Mouse (Mus musculus): ENCODE results near the gene Hcfc2. TPM values are rescaled to one million over a fixed set of nuclear protein-coding genes. Genes with fewer than 3 reads are reported as not detected.

The Hcfc2 gene
- polyA plus RNA-seq, 1 experiment, result 33.1 TPM

DNA sequence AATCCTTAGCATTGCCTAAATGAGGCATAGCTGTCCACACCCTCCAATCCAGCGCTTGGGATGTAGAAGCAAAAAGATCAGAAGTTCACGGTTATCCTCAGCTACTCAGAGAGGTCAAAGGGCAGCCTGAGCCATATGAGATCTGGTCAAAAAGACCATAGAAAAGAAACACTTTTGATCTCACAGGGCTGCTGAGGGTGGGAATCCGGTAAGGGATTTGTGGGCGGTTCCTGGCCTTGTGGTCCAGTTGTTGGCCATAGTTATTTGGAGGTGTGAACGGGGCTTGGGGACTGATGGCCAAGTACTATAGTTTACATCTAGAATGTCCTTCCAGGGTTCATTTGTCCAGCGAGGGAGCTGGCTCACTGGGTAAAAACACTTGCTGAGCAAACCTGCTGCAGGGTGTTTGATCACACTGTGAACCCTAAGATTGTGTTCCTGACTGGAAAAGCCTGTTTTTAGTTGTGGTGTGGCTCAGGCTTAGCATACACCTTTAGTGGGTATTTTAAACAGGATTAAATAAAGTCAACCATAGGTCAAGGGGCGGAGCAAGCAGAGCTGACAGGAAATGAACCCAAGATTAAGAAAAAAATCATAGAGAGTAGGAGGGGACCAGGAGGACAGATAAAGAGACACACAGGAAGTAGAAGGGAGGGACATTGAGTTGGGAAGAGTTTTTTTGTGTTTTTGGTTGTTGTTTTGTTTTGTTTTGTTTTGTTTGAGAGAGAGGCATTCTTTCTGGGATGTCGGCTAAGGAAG is 83.0 kb downstream of the Hcfc2 start:
- Histone ChIP-seq H3K4me3 (ENCODE audit: insufficient read depth, low read length) (no peak overlapping the region), H3K4me1 (ENCODE audit: control insufficient read depth, insufficient read depth, low read length) (no peaks in the 10 kb centered on the region), H3K27ac (ENCODE audit: insufficient read depth, low read length) (no peak overlapping the region)
- TF ChIP-seq POLR2A (IDR thresholded peaks at IDR 0.05; ENCODE audit: extremely low read depth, insufficient read depth, low read length) (no peak), CTCF (IDR thresholded peaks at IDR 0.05; ENCODE audit: extremely low read depth, insufficient read depth, low read length) (no peak)

DNA sequence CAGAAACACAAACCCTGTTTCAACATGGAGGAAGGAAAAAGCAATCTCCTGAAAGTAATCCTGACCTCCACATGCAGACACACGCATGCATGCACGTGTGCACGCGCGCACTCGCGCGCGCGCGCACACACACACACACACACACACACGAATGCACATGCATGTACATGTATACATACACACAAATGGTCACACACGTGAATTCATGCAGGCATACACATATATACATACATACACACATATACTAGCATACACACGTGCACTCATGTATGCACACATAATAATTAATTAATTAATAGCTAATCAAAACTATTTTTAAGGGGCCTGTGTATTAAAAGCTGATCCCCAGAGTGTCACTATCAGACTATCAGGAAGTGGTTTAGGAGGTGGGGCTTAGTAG is 83.9 kb downstream of the Hcfc2 start:
- no peak for TF ChIP-seq CTCF (IDR thresholded peaks at IDR 0.05; ENCODE audit: extremely low read depth, insufficient read depth, low read length)
- no peak overlapping the region for H3K4me3 ChIP-seq (ENCODE audit: insufficient read depth, low read length)
- H3K4me1 ChIP-seq (ENCODE audit: control insufficient read depth, insufficient read depth, low read length), result no peaks in the 10 kb centered on the region
- no peak overlapping the region for H3K27ac ChIP-seq (ENCODE audit: insufficient read depth, low read length)

DNA sequence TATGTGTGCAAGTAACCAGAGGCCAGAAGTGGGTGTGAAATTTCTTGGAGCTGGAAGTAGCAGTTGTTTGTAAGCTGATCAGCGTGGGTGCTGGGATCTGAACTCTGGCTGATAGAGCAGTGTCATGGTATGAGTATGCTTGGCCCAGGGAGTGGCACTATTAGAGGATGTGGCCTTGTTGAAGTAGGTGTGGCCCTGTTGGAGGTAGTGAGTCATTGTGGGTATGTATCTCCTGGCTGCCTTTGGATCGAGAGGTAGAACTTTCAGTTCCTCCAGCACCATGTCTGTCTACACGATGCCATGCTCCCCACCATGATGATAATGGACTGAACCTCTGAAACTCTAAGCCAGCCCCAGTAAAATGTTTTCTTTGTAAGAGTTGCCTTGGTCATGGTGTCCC is 84.4 kb downstream of the Hcfc2 start:
- TF ChIP-seq CTCF (IDR thresholded peaks at IDR 0.05; ENCODE audit: extremely low read depth, insufficient read depth, low read length) (no peak), POLR2A (IDR thresholded peaks at IDR 0.05; ENCODE audit: extremely low read depth, insufficient read depth, low read length) (no peak)
- Histone ChIP-seq H3K4me1 (ENCODE audit: control insufficient read depth, insufficient read depth, low read length) (no peaks in the 10 kb centered on the region), H3K27ac (ENCODE audit: insufficient read depth, low read length) (no peak overlapping the region), H3K4me3 (ENCODE audit: insufficient read depth, low read length) (no peak overlapping the region)

DNA sequence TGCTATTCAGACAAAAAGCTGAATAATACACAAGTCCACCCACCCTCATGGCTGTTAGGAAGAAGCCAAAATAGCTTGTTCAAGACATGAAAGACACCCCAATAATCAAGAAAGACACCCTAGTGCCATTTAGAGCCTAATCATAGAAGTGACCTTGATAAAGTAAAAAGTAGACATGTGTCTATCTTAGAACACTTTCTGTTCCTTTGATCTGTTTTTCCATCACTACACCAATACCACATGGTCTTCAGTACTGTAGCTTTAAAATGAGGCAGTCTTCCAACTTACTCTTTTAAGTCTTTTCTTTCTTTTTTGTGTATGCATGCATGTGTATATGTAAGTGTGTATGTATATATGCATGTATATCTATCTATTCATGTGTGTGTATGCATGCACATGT is 84.9 kb downstream of the Hcfc2 start:
- TF ChIP-seq POLR2A (IDR thresholded peaks at IDR 0.05; ENCODE audit: extremely low read depth, insufficient read depth, low read length), result no peak
- TF ChIP-seq CTCF (IDR thresholded peaks at IDR 0.05; ENCODE audit: extremely low read depth, insufficient read depth, low read length), result no peak
- no peaks in the 10 kb centered on the region for H3K4me1 ChIP-seq (ENCODE audit: control insufficient read depth, insufficient read depth, low read length)
- no peak overlapping the region for H3K4me3 ChIP-seq (ENCODE audit: insufficient read depth, low read length)
- no peak overlapping the region for H3K27ac ChIP-seq (ENCODE audit: insufficient read depth, low read length)

DNA sequence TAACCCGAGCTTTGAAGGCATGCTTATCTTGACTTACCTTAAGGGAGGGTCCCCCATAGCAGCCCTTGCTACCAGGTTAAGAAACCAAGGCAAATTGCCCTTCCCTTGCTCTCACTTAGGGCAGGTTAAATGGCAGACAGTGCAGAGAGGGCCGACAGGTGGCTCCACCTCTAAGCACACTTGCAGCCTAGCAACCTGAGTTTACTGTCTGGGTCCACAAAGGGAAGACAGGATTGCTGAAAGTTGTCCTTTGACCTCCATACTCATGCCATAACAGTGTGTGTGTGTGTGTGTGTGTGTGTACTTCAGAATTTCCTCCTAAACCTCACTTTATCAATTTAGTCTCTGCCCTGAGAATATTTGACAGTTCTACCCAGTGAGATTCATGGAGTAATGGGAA is 86.5 kb downstream of the Hcfc2 start:
- no peak overlapping the region for H3K27ac ChIP-seq (ENCODE audit: insufficient read depth, low read length)
- H3K4me3 ChIP-seq (ENCODE audit: insufficient read depth, low read length), result no peak overlapping the region
- TF ChIP-seq CTCF (IDR thresholded peaks at IDR 0.05; ENCODE audit: extremely low read depth, insufficient read depth, low read length) (no peak), POLR2A (IDR thresholded peaks at IDR 0.05; ENCODE audit: extremely low read depth, insufficient read depth, low read length) (no peak)
- H3K4me1 ChIP-seq (ENCODE audit: control insufficient read depth, insufficient read depth, low read length), result no peaks in the 10 kb centered on the region

- TF ChIP-seq POLR2A (IDR thresholded peaks at IDR 0.05; ENCODE audit: extremely low read depth, insufficient read depth, low read length) (no peak), CTCF (IDR thresholded peaks at IDR 0.05; ENCODE audit: extremely low read depth, insufficient read depth, low read length) (no peak)
- no peaks in the 10 kb centered on the region for H3K4me1 ChIP-seq (ENCODE audit: control insufficient read depth, insufficient read depth, low read length)
- H3K27ac ChIP-seq (ENCODE audit: insufficient read depth, low read length), result no peak overlapping the region
- H3K4me3 ChIP-seq (ENCODE audit: insufficient read depth, low read length), result no peak overlapping the region
Measured at GRCm38 (mm10) chr10:82789181-82789580, 93.2 kb downstream of the Hcfc2 start.

DNA sequence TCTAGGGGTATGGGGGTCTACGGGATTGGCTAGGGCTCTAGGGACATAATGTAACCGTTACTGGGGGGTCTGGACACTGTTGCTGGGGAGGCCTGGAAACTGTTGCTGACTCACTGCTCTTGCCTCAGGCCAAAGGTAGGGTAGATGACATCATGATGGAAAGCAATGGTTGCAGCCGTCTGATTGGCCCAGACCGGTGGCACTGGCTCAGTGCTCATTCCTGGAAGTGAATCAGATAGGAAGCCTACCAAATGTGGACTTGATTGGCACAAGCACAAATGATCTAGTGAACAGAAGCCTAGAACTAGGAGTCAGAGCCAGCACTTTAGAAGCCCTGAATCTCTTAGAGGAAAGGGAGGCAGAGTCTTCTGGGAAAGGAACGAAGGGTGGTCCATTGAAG is 94.5 kb downstream of the Hcfc2 start:
- Histone ChIP-seq H3K4me3 (ENCODE audit: insufficient read depth, low read length) (no peak overlapping the region), H3K27ac (ENCODE audit: insufficient read depth, low read length) (no peak overlapping the region), H3K4me1 (ENCODE audit: control insufficient read depth, insufficient read depth, low read length) (no peaks in the 10 kb centered on the region)
- TF ChIP-seq CTCF (IDR thresholded peaks at IDR 0.05; ENCODE audit: extremely low read depth, insufficient read depth, low read length), result no peak
- TF ChIP-seq POLR2A (IDR thresholded peaks at IDR 0.05; ENCODE audit: extremely low read depth, insufficient read depth, low read length), result no peak

GRCm38 (mm10) chr10:82791713-82792112 is 95.8 kb downstream of the Hcfc2 start:
- Histone ChIP-seq H3K27ac (ENCODE audit: insufficient read depth, low read length) (no peak overlapping the region), H3K4me1 (ENCODE audit: control insufficient read depth, insufficient read depth, low read length) (no peaks in the 10 kb centered on the region), H3K4me3 (ENCODE audit: insufficient read depth, low read length) (no peak overlapping the region)
- TF ChIP-seq POLR2A (IDR thresholded peaks at IDR 0.05; ENCODE audit: extremely low read depth, insufficient read depth, low read length) (no peak), CTCF (IDR thresholded peaks at IDR 0.05; ENCODE audit: extremely low read depth, insufficient read depth, low read length) (no peak)

Other genes with a start within 250 kb of the Hcfc2 start
- gene Gm1553, start 203.5 kb upstream of the Hcfc2 start, polyA plus RNA-seq (2012; rRNA removed), result not detected in 2 replicates
- 32.5 and 33.3 TPM in 2 replicates for gene 1190007I07Rik, start 72.9 kb upstream of the Hcfc2 start, polyA plus RNA-seq (2012; rRNA removed)
- 54.7 and 61.6 TPM in 2 replicates for gene Tdg, start 66.3 kb upstream of the Hcfc2 start, polyA plus RNA-seq (2012; rRNA removed)
- 17.7 and 18.1 TPM in 2 replicates for gene Glt8d2, start 5.5 kb upstream of the Hcfc2 start, polyA plus RNA-seq (2012; rRNA removed)
- gene Nfyb, start 68.0 kb downstream of the Hcfc2 start, polyA plus RNA-seq (2012; rRNA removed), result 54.6 and 60.5 TPM in 2 replicates
- gene Txnrd1, start 137.8 kb downstream of the Hcfc2 start, polyA plus RNA-seq (2012; rRNA removed), result 36.8 and 38.3 TPM in 2 replicates
- 0.61 and 0.68 TPM in 2 replicates for gene Eid3, start 170.5 kb downstream of the Hcfc2 start, polyA plus RNA-seq (2012; rRNA removed)

Data from cortical plate, adult 2 months (tissue).